Mouse (Mus musculus) small intestine, adult 2 months (tissue): ENCODE results near the gene Csf1.

Experiments used
- CTCF ChIP-seq: fragments of 200-500 bp; IDR thresholded peaks from 2 replicates; pipeline ENCODE4 v1.5.1; 2012; ENCODE audit warnings: low read depth, mild to moderate bottlenecking, control low read depth, inconsistent platforms, low read length, moderate library complexity, mixed read lengths; ENCODE audit not compliant: insufficient replicate concordance, insufficient read length; ENCODE audit errors: extremely low read depth
- POLR2A ChIP-seq: fragments of 200-500 bp; IDR thresholded peaks from 2 replicates; pipeline ENCODE4 v1.6.1; 2012; ENCODE audit warnings: low read depth, mild to moderate bottlenecking, control low read depth, inconsistent platforms, low read length, moderate library complexity

- TF ChIP-seq POLR2A (no peak), CTCF (no peak)
Observed at GRCm38 (mm10) chr3:107793300-107794201, 33.3 kb upstream of the Csf1 start.
